Mouse (Mus musculus) stomach, embryonic 14.5 days (tissue): ENCODE measurements around the gene Mlf2. TPM values are rescaled to one million over a fixed set of nuclear protein-coding genes. Genes with fewer than 3 reads are reported as not detected.

ENCODE experiments used
- ATAC-seq: fragments of 200-750 bp; cut with Nextera tagmentation; 2 replicates; pipeline ENCODE4 v1.8.0; 2017; ENCODE audit warnings: low read depth, moderate TSS enrichment; ENCODE audit not compliant: insufficient number of reproducible peaks, insufficient read depth, low FRiP score
- H3K27ac ChIP-seq: fragments of 300-500 bp; sonication (generic); 2 replicates; pipeline ENCODE4 v1.5.1; 2014; ENCODE audit warnings: mild to moderate bottlenecking, low read length, moderate library complexity, mixed read lengths
- H3K27me3 ChIP-seq: fragments of 300-500 bp; sonication (generic); 2 replicates; pipeline ENCODE4 v1.6.1; 2014; ENCODE audit warnings: low read length, control low read depth, mixed read lengths; ENCODE audit not compliant: control insufficient read depth, insufficient read depth
- H3K36me3 ChIP-seq: fragments of 300-500 bp; sonication (generic); 2 replicates; pipeline ENCODE4 v1.6.1; 2014; ENCODE audit warnings: mild to moderate bottlenecking, control low read depth, low read length, moderate library complexity, mixed read lengths; ENCODE audit not compliant: control insufficient read depth, insufficient read depth
- H3K4me1 ChIP-seq: fragments of 300-500 bp; sonication (generic); 2 replicates; pipeline ENCODE4 v1.6.1; 2014; ENCODE audit warnings: low read length, control low read depth, mixed read lengths; ENCODE audit not compliant: control insufficient read depth, insufficient read depth
- H3K4me2 ChIP-seq: fragments of 300-500 bp; sonication (generic); replicated peaks from 2 replicates; pipeline ENCODE4 v1.6.1; 2014; ENCODE audit warnings: low read depth, low read length, control low read depth
- H3K4me3 ChIP-seq: fragments of 300-500 bp; sonication (generic); 2 replicates; pipeline ENCODE4 v1.5.1; 2014; ENCODE audit warnings: low read depth, low read length, control low read depth
- H3K9ac ChIP-seq: fragments of 300-500 bp; sonication (generic); replicated peaks from 2 replicates; pipeline ENCODE4 v1.6.1; 2014; ENCODE audit warnings: low read depth, mild to moderate bottlenecking, control low read depth, low read length, moderate library complexity, mixed read lengths
- H3K9me3 ChIP-seq: fragments of 300-500 bp; sonication (generic); 2 replicates; pipeline ENCODE4 v1.6.1; 2016; ENCODE audit warnings: low read depth, low read length, control low read depth; ENCODE audit not compliant: control insufficient read depth
- WGBS: fragments of 180-500 bp; shearing (Covaris S2); extraction: QIAGEN DNeasy Blood & Tissue Kit; methylation state at CpG from one replicate; pipeline ENCODE4 v1.1.7; 2014; 5-methylcytosine and 5-hydroxymethylcytosine counted together
- polyA plus RNA-seq: library from polyadenylated mRNA; unstranded; fragments of >200 nt; fragmentation: Nextera tagmentation; extraction: Ambion mirVana; gene quantifications from 2 replicates; pipeline ENCODE4 v1.2.1, GENCODE M21; 2014

The Mlf2 gene
- polyA plus RNA-seq, 1 experiment from 2014 or later = 341 TPM

DNA sequence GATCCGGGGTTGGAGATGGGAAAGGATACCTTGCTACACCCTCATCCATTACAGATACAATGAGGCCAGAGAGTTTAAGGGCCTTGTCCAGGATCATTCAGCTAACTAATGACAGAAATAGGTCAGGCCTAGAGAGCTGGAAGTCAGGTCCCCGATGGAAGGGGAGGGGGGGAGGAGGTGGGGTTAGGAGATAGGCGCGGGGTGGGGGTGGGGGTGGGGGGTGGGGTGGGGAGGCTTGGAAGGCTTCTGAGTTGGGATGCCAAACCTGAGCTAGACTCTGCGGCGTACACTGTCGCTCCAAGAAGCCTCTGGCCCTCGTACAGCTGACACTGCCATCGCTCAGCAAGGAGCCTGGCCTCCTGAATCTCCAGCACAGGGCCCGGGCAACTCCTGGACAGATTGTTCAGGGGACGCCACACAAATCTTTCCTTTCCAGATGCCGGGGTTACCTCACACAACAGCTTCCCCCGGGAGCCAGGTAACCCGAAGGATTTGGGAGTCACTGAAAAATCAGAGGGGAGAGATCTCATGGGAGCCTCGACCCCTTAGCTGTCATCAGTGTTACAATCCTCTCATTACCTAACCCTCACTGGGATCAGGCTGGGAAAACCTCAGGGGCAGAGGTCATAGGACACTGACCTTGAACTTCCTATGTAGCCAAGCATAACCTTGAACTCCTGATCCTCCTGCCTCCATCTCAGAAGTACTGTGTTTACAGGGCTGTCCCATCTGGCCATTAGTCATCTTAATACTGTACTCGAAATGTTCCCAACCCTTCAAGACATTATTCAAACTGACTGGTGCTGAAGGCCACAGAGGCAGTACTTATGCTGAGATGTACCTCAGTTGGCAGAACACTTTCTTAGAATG is 26.0 kb upstream of the Mlf2 start:
- Histone ChIP-seq H3K9ac (0 out of 2 replicates have a peak overlapping the region, but pooled peaks have one; percentile 49), H3K4me1 (peaks cover 7% of the 10 kb centered on the region; the same call in 1 of the 2 replicates), H3K9me3 (no peaks in the 10 kb centered on the region), H3K36me3 (no peaks in the 10 kb centered on the region), H3K4me2 (peak overlapping the region; percentile 76), H3K4me3 (no peak overlapping the region), H3K27me3 (no peaks in the 10 kb centered on the region), H3K27ac (peak overlapping the region; percentile 99)
- 27% methylated on average over 14 of the region's 16 CpGs for WGBS
- ATAC-seq = no peak

DNA sequence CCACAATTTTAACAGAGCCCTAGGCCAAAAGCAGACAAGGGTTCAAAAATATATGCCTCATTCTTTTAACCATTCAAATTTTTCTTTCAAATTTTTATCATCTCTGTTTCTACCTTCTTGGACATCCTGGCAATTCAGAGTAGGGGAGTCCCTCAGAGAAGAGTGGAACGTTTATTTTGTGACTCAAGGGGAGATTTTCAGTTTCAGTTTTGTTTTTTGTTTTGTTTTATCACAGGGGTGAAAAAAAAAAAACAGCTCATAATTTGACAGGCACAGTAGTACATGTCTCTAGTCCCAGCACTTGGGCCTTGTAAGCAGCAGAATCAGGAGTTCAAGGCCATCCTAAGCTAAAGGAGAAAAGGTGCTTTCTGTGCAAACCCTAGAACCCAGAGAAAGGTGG is 23.4 kb upstream of the Mlf2 start:
- Histone ChIP-seq H3K4me3 (no peak overlapping the region), H3K4me1 (peaks cover 16% of the 10 kb centered on the region; the same call in 1 of the 2 replicates), H3K27ac (no peak overlapping the region), H3K36me3 (peaks cover 4% of the 10 kb centered on the region; the same call in 1 of the 2 replicates), H3K4me2 (no peak overlapping the region), H3K9me3 (no peaks in the 10 kb centered on the region), H3K9ac (no peak overlapping the region), H3K27me3 (no peaks in the 10 kb centered on the region)
- no peak for ATAC-seq
- WGBS = 74% methylated on average over 1 of the region's 1 CpGs

DNA sequence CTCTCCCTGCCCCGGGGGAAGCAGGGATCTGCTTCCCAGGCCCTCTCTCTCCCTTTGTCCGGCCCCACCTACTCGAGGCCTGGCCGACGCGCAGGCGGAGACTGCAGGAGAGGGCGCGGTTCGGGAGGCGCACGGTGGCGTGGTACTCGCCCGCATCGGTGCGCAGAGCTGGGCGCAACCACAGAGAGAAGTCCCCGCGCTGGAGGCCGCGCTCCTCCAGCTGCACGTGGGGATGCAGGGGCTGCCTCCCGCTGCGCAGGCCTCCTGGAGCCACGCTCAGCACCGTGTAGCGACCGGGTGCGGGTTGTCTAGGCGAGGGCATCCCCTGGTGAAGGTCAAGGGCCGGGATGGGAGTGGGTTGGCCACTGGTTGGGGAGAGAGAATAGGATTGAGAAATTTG is 21.2 kb upstream of the Mlf2 start:
- no peaks in the 10 kb centered on the region for H3K27me3 ChIP-seq
- peak overlapping the region; percentile 10; the same call in 1 of the 2 replicates for H3K9ac ChIP-seq
- H3K4me1 ChIP-seq = peaks cover 18% of the 10 kb centered on the region
- peaks cover 26% of the 10 kb centered on the region for H3K36me3 ChIP-seq
- no peak overlapping the region for H3K27ac ChIP-seq
- ATAC-seq = peak; percentile 67
- WGBS = 7% methylated on average over 32 of the region's 32 CpGs
- peak overlapping the region; percentile 42 for H3K4me2 ChIP-seq
- no peaks in the 10 kb centered on the region for H3K9me3 ChIP-seq
- H3K4me3 ChIP-seq = peak overlapping the region; percentile 15; the same call in 1 of the 2 replicates

DNA sequence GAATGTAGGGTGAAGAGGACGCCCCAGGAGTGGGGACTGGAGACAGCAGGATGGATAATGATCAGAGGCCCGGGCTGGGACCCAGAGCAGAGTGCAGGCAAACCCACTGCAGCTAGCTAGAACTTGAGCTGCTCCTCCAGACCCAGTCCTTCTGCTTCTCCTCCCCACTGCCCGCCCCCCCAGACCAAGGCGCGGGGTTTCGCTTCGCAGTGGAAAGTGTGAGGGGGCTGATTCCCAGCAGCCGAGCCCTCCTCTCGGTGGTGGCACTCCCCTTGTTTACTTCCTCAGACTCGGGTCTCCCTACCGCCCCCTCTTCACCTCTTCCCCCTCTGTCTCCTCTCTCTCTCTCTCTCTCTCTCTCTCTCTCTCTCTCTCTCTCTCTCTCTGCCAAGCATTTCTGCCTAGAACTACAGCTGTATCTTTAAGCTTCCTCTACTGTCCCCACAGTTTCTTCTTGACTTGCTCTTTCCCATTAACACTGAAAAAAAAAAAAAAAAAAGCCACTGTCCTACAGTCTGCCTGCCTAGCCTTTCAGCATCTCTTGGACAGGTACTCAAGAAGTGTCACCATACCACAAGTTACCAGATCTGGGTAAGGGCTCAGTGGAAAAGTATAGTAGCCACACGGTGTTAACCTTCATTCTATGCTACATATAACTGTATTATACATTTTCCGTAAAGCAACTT is 19.5 kb upstream of the Mlf2 start, which contains the start of gene Lag3:
TSS of gene Lag3 (minus strand) at position 173 of the 686 bp plus-strand sequence.
- Histone ChIP-seq H3K4me1 (peaks cover 30% of the 10 kb centered on the region), H3K27ac (no peak within 1 kb of the TSS; the same call in 1 of the 2 replicates), H3K36me3 (peaks cover 32% of the 10 kb centered on the region), H3K9ac (0 out of 2 replicates have a peak within 1 kb of the TSS, but pooled peaks have one; percentile 6), H3K27me3 (no peaks in the 10 kb centered on the region), H3K9me3 (no peaks in the 10 kb centered on the region), H3K4me2 (no peak within 1 kb of the TSS), H3K4me3 (no peak within 1 kb of the TSS)
- WGBS = 16% methylated on average over 13 of the region's 13 CpGs
- no peak for ATAC-seq

DNA sequence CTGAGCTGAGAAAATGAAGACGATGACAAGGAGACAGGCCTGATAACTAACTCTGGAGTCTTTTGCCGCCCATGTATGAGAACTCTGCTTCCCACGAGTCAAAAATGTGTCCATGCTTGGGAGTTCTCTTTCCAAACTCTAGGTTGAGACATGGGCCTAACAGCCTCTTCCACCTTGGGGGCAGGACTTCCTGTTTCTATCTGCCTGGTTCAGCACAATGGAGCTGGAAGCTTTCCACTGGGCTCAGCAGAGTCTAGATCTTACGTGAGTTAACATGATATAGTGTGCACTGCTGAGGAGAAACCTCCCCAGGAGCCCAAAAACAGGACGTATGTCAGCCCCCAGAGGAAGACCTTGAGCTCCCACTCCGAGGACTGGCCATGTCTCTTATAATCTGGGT is 18.0 kb upstream of the Mlf2 start:
- Histone ChIP-seq H3K4me1 (peaks cover 30% of the 10 kb centered on the region), H3K27ac (no peak overlapping the region; the same call in 1 of the 2 replicates), H3K4me2 (no peak overlapping the region), H3K4me3 (no peak overlapping the region), H3K27me3 (no peaks in the 10 kb centered on the region), H3K36me3 (peaks cover 32% of the 10 kb centered on the region), H3K9me3 (no peaks in the 10 kb centered on the region), H3K9ac (no peak overlapping the region)
- no peak for ATAC-seq
- WGBS = 70% methylated on average over 6 of the region's 6 CpGs

DNA sequence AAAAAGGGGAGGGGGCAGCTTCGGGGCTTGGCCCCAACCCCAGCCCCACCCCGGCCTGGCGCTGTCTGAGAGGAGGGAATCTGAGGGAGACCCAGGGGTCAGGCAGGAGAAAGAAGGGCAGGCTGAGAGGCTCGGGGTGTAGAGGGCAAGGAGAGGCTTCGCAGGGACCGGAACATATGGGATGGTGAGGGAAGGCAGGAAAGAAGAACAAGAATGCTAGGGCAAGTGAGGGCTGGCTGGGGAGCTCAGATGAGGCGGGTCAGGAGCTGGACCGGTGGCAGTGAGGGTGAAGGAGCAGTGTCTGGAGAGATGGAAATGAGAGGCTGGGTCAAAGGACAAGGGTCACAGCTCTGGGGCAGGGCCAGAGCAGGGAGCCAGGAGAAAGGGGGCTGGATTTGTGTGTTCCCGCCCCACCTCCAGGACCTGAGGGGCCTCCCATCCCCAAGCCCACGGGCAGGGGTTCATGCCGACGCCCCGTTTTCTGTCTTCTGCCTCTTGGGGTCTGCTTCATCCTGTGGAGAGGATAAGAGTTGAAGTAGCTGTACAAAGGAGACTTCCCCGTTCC is 17.4 kb upstream of the Mlf2 start:
- H3K9ac ChIP-seq = no peak overlapping the region
- H3K27ac ChIP-seq = no peak overlapping the region; the same call in 1 of the 2 replicates
- WGBS = 68% methylated on average over 14 of the region's 14 CpGs
- H3K27me3 ChIP-seq = no peaks in the 10 kb centered on the region
- H3K4me1 ChIP-seq = peaks cover 30% of the 10 kb centered on the region
- no peak overlapping the region for H3K4me2 ChIP-seq
- no peak for ATAC-seq
- no peaks in the 10 kb centered on the region for H3K9me3 ChIP-seq
- H3K36me3 ChIP-seq = peaks cover 32% of the 10 kb centered on the region
- no peak overlapping the region for H3K4me3 ChIP-seq

DNA sequence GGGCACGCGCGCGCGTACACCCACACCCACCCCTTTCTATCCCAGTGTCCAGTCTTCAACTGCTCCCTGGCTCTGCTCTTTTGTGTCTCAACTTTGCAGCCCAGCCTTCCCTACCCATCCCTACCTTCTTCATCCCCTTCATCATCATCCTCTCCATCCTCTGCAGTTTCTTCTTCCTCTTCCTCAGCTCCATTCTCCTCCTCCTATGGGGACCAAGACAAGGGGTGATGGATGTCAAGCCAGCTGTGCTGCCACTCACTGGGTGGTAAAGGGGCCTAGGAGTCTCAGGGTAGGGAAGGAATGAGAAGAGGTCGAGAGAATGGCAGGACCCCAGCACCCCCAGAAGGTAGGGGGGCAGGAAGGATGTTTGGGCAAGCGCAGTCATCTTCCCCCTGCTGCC is 16.7 kb upstream of the Mlf2 start:
- Histone ChIP-seq H3K9ac (no peak overlapping the region), H3K9me3 (no peaks in the 10 kb centered on the region), H3K4me1 (peaks cover 30% of the 10 kb centered on the region), H3K27ac (no peak overlapping the region), H3K4me3 (no peak overlapping the region), H3K27me3 (no peaks in the 10 kb centered on the region), H3K4me2 (no peak overlapping the region), H3K36me3 (peaks cover 32% of the 10 kb centered on the region)
- 85% methylated on average over 7 of the region's 7 CpGs for WGBS
- no peak for ATAC-seq
